Mouse (Mus musculus) embryonic facial prominence, embryonic 14.5 days (tissue): ENCODE measurements around the gene Sctr. TPM values are rescaled to one million over a fixed set of nuclear protein-coding genes. Genes with fewer than 3 reads are reported as not detected.

Source experiments
- ATAC-seq: fragments of 200-750 bp; cut with Nextera tagmentation; 2 replicates; pipeline ENCODE4 v1.8.0; 2017; ENCODE audit warnings: low read depth, moderate number of reproducible peaks, moderate TSS enrichment
- DNase-seq: peaks from one replicate; pipeline ENCODE4 v3.0.0-alpha.2; 2015; ENCODE audit warnings: low spot score
- H3K27ac ChIP-seq: fragments of 300-500 bp; sonication (generic); replicated peaks from 2 replicates; pipeline ENCODE4 v1.5.1; 2014; ENCODE audit warnings: low read depth, mild to moderate bottlenecking, low read length, moderate library complexity
- H3K27me3 ChIP-seq: fragments of 300-500 bp; sonication (generic); replicated peaks from 2 replicates; pipeline ENCODE4 v1.6.1; 2014; ENCODE audit warnings: low read length; ENCODE audit not compliant: control insufficient read depth, insufficient read depth
- H3K36me3 ChIP-seq: fragments of 300-500 bp; sonication (generic); 2 replicates; pipeline ENCODE4 v1.6.1; 2014; ENCODE audit warnings: low read length, mixed read lengths; ENCODE audit not compliant: control insufficient read depth, insufficient read depth
- H3K4me1 ChIP-seq: fragments of 300-500 bp; sonication (generic); 2 replicates; pipeline ENCODE4 v1.6.1; 2014; ENCODE audit warnings: antibody characterized with exemption, low read length; ENCODE audit not compliant: control insufficient read depth, insufficient read depth
- H3K4me2 ChIP-seq: fragments of 300-500 bp; sonication (generic); 2 replicates; pipeline ENCODE4 v1.6.1; 2014; ENCODE audit warnings: low read depth, mild to moderate bottlenecking, low read length, moderate library complexity, mixed read lengths
- H3K4me3 ChIP-seq: fragments of 300-500 bp; sonication (generic); 2 replicates; pipeline ENCODE4 v1.5.1; 2014; ENCODE audit warnings: low read depth, mild to moderate bottlenecking, low read length
- H3K9ac ChIP-seq: fragments of 300-500 bp; sonication (generic); 2 replicates; pipeline ENCODE4 v1.6.1; 2014; ENCODE audit warnings: low read depth, mild to moderate bottlenecking, low read length, moderate library complexity, mixed read lengths
- H3K9me3 ChIP-seq: fragments of 300-500 bp; sonication (generic); 2 replicates; pipeline ENCODE4 v1.6.1; 2016; ENCODE audit warnings: low read length; ENCODE audit not compliant: control insufficient read depth
- WGBS: fragments of 180-500 bp; shearing (Covaris S2); extraction: QIAGEN DNeasy Blood & Tissue Kit; methylation state at CpG from one replicate; pipeline ENCODE4 v1.1.7; 2014; 5-methylcytosine and 5-hydroxymethylcytosine counted together
- polyA plus RNA-seq: library from polyadenylated mRNA; unstranded; fragments of >200 nt; fragmentation: Nextera tagmentation; extraction: Ambion mirVana; gene quantifications from 2 replicates; pipeline ENCODE4 v1.2.1, GENCODE M21; 2014

Sctr gene
- polyA plus RNA-seq, result 0.33 and 0.39 TPM in 2 replicates

DNA sequence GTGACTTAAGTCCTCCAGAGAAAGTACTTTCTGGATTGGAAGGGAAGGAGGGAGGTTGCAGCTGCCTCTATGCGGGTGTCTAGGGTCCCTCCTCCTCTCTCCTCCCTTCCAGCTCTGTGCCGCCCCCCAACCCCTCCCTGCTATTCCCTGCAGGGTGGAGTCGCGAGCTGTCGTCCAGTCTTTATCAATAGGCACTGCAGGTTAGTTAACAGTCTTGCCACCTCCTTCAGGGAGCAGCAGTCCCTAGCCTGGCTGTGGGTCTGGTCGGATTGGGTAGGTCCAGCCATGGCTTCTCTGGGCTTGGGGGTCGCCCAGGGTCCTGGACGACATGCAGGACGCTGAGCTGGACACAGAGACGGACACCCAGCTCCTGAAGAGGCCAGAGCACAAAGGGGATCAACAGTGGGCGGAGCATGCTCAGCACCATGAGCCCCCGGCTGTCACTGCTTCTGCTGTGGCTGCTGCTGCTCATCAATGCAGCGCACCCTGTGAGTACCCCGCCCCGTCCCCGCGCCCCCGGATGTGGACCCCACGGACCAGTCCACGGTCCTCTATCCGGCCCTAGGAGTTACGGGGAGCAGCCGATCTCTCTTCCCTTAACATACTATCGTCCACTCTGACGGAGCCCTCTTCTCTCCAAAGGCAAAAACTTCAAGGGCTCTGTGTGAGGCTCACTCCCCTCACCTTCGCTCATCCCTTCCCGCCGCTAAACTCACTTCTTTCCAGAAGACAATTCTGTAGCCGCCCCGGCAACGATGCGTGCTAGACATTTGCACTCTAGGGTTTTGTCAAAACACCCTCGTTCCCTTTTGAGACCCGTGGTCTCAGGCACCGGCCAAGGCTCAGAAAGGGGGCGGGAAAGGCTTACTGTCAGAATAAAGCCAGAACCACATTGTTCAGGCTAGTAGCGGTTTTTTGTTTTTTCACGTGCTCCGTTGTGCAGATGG is at the start of gene Sctr:
Gene Sctr, plus strand, starts transcription at position 51 of the 947 bp plus-strand sequence.
- DNase-seq, result no peak
- WGBS, result under 1% methylated on average over 35 of the region's 39 CpGs
- H3K9ac ChIP-seq, result no peak within 1 kb of the TSS

DNA sequence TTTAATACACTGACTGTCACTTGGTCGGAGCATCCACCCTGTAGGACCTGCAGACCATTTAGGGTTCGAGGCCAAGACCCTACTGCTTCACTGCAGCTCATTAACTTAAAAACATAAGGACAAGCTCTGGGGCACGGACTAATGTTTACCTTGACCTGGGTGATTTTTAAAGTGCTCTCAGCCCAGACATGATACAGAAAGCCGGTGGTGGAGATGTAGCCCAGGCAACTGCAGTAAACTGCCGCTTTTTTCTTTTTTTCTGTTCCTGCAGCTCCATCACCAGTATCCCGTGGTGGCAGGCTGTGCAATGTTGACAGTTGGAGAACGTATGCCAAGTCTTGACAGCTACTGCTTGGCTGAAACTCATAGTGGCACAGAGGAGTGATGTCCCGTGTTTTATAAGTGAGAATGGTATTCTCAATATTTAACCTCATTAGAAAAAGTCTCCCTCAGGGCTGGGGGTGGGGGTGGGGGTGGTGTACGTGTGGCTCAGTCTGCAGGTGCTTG is 48.9 kb upstream of the Sctr start:
- DNase-seq (no peak), ATAC-seq (no peak)
- Histone ChIP-seq H3K36me3 (no peaks in the 10 kb centered on the region), H3K9me3 (no peaks in the 10 kb centered on the region), H3K9ac (no peak overlapping the region), H3K27me3 (no peaks in the 10 kb centered on the region), H3K27ac (no peak overlapping the region), H3K4me1 (no peaks in the 10 kb centered on the region), H3K4me3 (no peak overlapping the region), H3K4me2 (no peak overlapping the region)
- WGBS, result 60% methylated on average over 9 of the region's 9 CpGs

More for the DNA sequence above, at the start of gene Sctr:
- H3K9me3 ChIP-seq, result no peaks in the 10 kb centered on the region
- H3K27me3 ChIP-seq, result peaks cover 28% of the 10 kb centered on the region
- H3K4me1 ChIP-seq, result 0 out of 2 replicates have a peak, but pooled peaks cover 8% of the 10 kb centered on the region
- H3K4me2 ChIP-seq, result peak within 1 kb of the TSS; percentile 62
- ATAC-seq, result peak; percentile 68
- no peaks in the 10 kb centered on the region for H3K36me3 ChIP-seq
- H3K4me3 ChIP-seq, result peak within 1 kb of the TSS; percentile 32
- no peak within 1 kb of the TSS for H3K27ac ChIP-seq

DNA sequence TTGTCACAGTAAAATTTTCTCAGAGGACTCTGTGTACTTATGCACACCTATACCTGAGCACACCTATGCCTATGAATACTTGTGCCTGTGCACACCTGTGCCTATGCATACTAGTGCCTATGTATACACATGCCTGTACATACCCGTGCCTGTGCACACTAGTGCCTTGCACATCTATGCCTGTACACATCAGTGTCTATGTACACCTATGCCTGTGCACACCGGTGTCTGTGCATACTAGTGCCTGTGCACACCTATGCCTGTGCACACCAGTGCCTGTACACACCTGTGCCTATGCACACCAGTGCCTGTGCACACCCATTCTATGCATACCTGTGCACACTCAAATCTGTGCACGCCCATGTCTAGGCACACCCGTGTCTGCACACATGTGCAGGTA is 47.2 kb upstream of the Sctr start:
- Histone ChIP-seq H3K4me2 (no peak overlapping the region), H3K4me3 (no peak overlapping the region), H3K36me3 (no peaks in the 10 kb centered on the region), H3K27ac (no peak overlapping the region), H3K9ac (no peak overlapping the region), H3K9me3 (no peaks in the 10 kb centered on the region), H3K4me1 (no peaks in the 10 kb centered on the region), H3K27me3 (no peaks in the 10 kb centered on the region)
- DNase-seq, result no peak
- no peak for ATAC-seq
- WGBS, result 89% methylated on average over 4 of the region's 4 CpGs

DNA sequence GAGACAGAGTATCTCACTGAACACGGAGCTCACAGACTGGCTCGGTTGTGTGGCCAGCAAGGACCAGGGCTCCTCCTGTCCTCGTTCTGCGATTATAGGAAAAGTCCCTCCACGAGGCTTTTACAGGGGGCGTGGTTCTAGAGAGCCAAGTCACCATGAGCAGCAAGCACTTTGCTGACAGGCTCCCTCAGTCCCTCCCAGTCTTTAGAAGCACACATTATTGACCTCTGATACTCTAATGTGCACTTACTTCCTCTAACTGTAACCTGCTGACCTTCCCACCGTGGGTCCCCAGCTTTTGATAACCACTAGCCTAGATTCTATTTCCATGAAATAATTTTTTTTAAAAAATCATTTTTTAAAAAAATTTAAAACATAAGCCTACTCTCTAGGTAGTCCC is 46.8 kb upstream of the Sctr start:
- WGBS, result 55% methylated on average over 7 of the region's 7 CpGs

DNA sequence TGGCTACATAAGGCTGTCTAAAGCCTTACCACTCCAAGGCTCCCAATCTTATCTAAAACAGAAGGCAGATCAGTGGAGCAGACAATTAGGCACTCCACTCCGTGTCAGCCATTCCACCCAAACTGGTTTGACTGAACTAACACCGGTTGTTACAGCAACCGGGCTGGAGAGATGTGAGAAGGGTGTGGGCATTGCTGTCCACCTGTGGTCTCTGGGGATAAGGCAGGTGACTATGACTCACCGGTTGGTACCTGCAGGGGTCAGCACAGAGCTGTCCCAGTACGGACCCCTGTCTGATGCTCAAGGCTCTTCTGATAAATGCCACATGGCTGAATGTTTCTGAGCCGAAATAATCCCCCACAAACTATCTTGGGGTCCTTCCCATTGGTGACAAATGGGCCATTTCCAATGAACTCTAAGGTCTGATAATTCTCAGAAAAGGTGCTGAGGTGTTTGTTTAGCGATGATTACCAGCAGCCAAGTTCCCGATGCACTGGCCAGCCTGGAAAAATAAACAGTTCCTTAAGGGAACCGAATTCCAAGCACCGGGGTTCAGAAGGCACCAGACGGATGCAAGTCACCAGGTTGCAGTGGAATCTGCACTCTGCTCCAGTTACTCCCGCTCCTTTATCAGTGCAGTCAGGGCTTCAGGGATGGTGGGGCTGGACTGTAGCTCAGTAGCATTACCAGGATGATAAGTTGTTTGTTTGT is 40.7 kb upstream of the Sctr start:
- WGBS, result 40% methylated on average over 12 of the region's 12 CpGs
- no peak overlapping the region for H3K4me2 ChIP-seq
- ATAC-seq (peak; percentile 12; the same call in 1 of the 2 replicates), DNase-seq (peak; percentile 7)
- H3K4me3 ChIP-seq, result no peak overlapping the region
- H3K9ac ChIP-seq, result no peak overlapping the region
- no peaks in the 10 kb centered on the region for H3K4me1 ChIP-seq
- H3K27me3 ChIP-seq, result no peaks in the 10 kb centered on the region
- no peak overlapping the region for H3K27ac ChIP-seq
- no peaks in the 10 kb centered on the region for H3K36me3 ChIP-seq
- H3K9me3 ChIP-seq, result no peaks in the 10 kb centered on the region

More for the DNA sequence above, 46.8 kb upstream of the Sctr start:
- no peaks in the 10 kb centered on the region for H3K36me3 ChIP-seq
- H3K4me1 ChIP-seq, result no peaks in the 10 kb centered on the region
- DNase-seq (no peak), ATAC-seq (no peak)
- H3K9me3 ChIP-seq, result no peaks in the 10 kb centered on the region
- H3K27ac ChIP-seq, result no peak overlapping the region
- H3K4me3 ChIP-seq, result no peak overlapping the region
- H3K4me2 ChIP-seq, result no peak overlapping the region
- no peaks in the 10 kb centered on the region for H3K27me3 ChIP-seq
- no peak overlapping the region for H3K9ac ChIP-seq

DNA sequence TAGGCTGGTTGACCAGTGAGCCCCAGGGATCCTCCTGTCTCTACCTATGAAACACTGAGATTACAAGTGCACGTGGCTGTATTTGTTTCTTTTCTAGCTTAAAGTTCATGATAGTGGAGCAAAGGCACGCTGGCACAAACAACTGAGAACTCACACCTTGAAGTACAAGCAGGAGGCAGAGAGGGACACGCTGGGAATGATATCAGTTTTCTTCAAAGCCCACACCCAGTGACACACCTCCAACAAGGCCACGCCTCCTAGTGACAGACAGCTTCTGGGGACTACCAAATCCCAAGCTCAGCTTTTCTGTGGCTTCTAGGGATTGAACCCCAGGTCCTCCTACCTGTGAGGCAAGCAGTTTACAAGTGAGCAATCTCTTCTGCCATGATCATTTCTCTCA is 33.6 kb upstream of the Sctr start:
- no peak overlapping the region for H3K4me2 ChIP-seq
- DNase-seq, result peak; percentile 5
- no peak for ATAC-seq
- no peak overlapping the region for H3K4me3 ChIP-seq
- H3K27ac ChIP-seq, result no peak overlapping the region
- H3K9me3 ChIP-seq, result no peaks in the 10 kb centered on the region
- H3K36me3 ChIP-seq, result no peaks in the 10 kb centered on the region
- no peaks in the 10 kb centered on the region for H3K4me1 ChIP-seq
- H3K9ac ChIP-seq, result no peak overlapping the region
- 29% methylated on average over 4 of the region's 4 CpGs for WGBS
- no peaks in the 10 kb centered on the region for H3K27me3 ChIP-seq

DNA sequence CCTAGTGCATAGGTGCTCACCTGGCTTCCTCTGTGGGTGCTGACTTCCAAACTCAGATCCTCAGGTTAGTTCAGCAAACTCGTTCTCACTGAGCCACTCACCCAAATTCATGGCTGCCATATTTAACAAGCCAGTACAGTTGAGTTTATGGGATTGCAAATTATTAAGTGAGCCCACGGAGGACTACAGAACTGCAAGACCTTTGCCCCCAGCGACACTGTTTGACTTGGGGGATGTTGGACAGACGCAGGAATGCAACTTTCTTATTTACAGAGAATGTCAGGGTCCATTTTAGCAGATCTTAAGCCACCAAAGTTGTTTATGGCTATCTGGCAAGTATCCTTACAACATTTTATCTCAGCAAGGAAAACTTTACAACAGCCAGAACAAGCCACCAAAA is 31.6 kb upstream of the Sctr start:
- no peaks in the 10 kb centered on the region for H3K27me3 ChIP-seq
- H3K9me3 ChIP-seq, result peaks cover 2% of the 10 kb centered on the region; the same call in 1 of the 2 replicates
- 73% methylated on average over 4 of the region's 4 CpGs for WGBS
- no peak overlapping the region for H3K4me2 ChIP-seq
- no peak overlapping the region for H3K9ac ChIP-seq
- ATAC-seq, result no peak
- H3K36me3 ChIP-seq, result no peaks in the 10 kb centered on the region
- no peak for DNase-seq
- H3K4me1 ChIP-seq, result no peaks in the 10 kb centered on the region
- H3K27ac ChIP-seq, result no peak overlapping the region
- no peak overlapping the region for H3K4me3 ChIP-seq

DNA sequence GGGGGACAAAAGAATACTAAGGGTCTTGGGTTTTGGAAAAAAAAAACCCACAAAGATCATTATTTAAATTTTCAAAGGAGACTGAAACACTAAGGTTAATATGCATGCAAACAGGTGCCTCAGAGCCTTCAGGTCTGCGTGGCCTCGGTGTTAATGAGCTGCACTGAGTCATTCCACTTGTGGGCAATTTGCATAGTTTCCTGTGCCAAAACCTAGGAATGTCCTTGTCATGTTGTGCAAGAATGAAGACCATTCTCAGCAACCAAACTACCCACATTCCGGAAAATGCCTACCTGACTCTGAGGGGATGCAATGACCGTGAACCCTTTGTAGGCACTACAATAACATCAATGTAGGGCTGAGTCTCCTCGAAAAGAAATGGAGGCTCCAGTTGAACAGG is 20.1 kb upstream of the Sctr start:
- Histone ChIP-seq H3K4me3 (no peak overlapping the region), H3K27me3 (no peaks in the 10 kb centered on the region), H3K4me1 (no peaks in the 10 kb centered on the region), H3K9ac (no peak overlapping the region), H3K9me3 (no peaks in the 10 kb centered on the region), H3K4me2 (no peak overlapping the region), H3K27ac (no peak overlapping the region), H3K36me3 (no peaks in the 10 kb centered on the region)
- ATAC-seq (no peak), DNase-seq (no peak)
- 85% methylated on average over 5 of the region's 5 CpGs for WGBS
